Mouse (Mus musculus) adrenal gland, adult 18-20 months (tissue): ENCODE results near the gene Lsm14a. TPM values are rescaled to one million over a fixed set of nuclear protein-coding genes. Genes with fewer than 3 reads are reported as not detected.
A peak's percentile ranks its signal among the peaks of the same experiment; 100 is the strongest.

ENCODE experiments used
- DNase-seq, 2 experiments: peaks; one replicate each; pipeline ENCODE4 v3.0.0; 2021 to 2022; ENCODE audit warnings: low spot score in 2 of 2
- total RNA-seq, 2 experiments: library from RNA; stranded (reverse); gene quantifications; 1 replicate in 1 of 2; 2 replicates in 1 of 2; pipeline ENCODE4 v1.2.3; 2021

Gene Lsm14a
- total RNA-seq, 2 experiments from 2014 or later = 94.9 to 101 TPM

GRCm38 (mm10) chr7:34317901-34318476, 75.1 kb downstream of the Lsm14a start:
- DNase-seq = peak in 1 of 2 experiments; percentile 44

DNA sequence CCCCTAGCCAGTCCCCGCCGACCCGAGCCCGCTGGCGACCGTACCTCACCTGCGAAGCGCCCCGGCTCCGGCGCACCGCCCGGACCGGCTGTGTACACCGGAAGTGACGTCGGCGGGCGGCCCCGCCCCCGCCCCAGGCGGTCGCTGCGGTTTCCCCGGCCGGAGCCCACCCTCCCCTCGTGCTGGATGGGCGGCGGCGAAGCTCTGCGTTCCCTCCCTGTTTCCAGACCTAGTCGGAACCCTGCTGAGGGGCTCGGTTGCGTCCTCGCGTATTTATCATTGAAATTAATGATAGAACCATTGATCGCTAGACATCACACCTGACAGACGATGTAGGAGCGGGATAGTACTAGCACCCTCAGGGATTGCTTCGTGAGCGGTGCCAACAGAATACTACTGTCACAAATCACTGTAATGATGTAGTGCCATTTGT, 79.7 kb downstream of the Lsm14a start, which contains the start of gene 4931406P16Rik:
Gene 4931406P16Rik, minus strand, starts transcription at position 109 of the 433 bp plus-strand sequence.
- peak; percentile 88 to 90 for DNase-seq

GRCm38 (mm10) chr7:34312786-34313442, 80.2 kb downstream of the Lsm14a start:
- DNase-seq = peak in 1 of 2 experiments; percentile 60

- no peak for DNase-seq
Measured at GRCm38 (mm10) chr7:34309186-34309764, 83.8 kb downstream of the Lsm14a start.

DNA sequence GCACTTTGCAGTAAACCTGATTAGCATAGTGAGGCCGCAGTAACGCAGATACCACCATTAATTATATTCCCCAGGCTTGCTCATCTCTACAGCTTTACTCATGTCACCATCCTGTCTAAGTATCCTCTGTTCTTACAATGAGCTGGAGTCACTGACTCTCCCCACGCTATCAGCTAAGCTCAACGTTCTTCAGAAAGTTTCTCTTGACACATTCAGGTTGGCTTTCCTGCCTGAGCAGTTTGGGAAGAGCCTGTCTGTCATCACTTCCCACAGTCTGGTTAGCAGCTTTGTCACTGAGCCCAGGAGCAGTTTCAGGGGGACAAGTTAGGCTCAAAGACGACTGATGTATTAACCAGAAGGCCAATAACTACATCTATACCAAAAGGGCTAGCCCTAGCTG, 84.5 kb downstream of the Lsm14a start:
- no peak for DNase-seq

GRCm38 (mm10) chr7:34305454-34305853, 87.7 kb downstream of the Lsm14a start:
- DNase-seq = peak in 1 of 2 experiments; percentile 37

GRCm38 (mm10) chr7:34302651-34303050, 90.5 kb downstream of the Lsm14a start:
- DNase-seq = no peak

- no peak for DNase-seq
Measured at GRCm38 (mm10) chr7:34301952-34302351, 91.2 kb downstream of the Lsm14a start.

DNA sequence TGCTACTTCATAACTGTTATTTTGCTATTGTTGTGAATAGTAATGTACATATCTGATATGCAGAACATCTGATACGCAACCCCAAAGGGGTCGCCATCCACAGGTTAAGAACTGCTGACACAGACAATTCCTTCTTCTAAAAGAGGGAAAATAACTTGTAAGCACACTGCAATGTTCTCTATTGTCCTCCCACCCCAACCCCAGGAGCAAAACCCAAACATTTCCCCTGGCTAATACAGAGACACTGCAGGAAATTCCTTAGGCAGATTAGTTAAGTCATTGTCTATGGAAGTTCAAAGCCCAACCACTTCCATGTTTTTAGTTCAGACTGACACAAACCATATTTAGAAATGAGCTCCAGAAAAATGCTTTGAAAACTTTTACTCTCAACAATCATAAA, 94.3 kb downstream of the Lsm14a start:
- DNase-seq = no peak

- DNase-seq = no peak
Measured at GRCm38 (mm10) chr7:34296124-34296523, 97.0 kb downstream of the Lsm14a start.

Other genes starting within 250 kb of the Lsm14a start
- 10 to 100 TPM; 58.7 to 62.7 TPM for gene Uba2, start 223.7 kb downstream of the Lsm14a start, total RNA-seq
- gene Pdcd2l, start 196.7 kb downstream of the Lsm14a start, total RNA-seq = 10 to 100 TPM; 17.5 to 19.1 TPM
- 100 to 1,000 TPM; 397 to 651 TPM for gene Gpi1, start 163.0 kb downstream of the Lsm14a start, total RNA-seq
- gene Gm6096, start 142.3 kb downstream of the Lsm14a start, total RNA-seq = not detected
- gene 4931406P16Rik, start 79.8 kb downstream of the Lsm14a start, total RNA-seq = 10 to 100 TPM; 54.7 to 57.1 TPM